Mouse (Mus musculus): ENCODE measurements around the gene Pold1.

The Pold1 gene

GRCm38 (mm10) chr7:44542555-44542954, 6.1 kb downstream of the Pold1 start:
- DNase-seq = no peak

GRCm38 (mm10) chr7:44538756-44539624, 9.7 kb downstream of the Pold1 start:
- DNase-seq = no peak

GRCm38 (mm10) chr7:44537496-44537895, 11.2 kb downstream of the Pold1 start:
- DNase-seq = no peak

GRCm38 (mm10) chr7:44537009-44537408, 11.6 kb downstream of the Pold1 start:
- DNase-seq = no peak

GRCm38 (mm10) chr7:44536590-44536968, 12.1 kb downstream of the Pold1 start:
- DNase-seq = peak; percentile 62

- DNase-seq = no peak
Measured at GRCm38 (mm10) chr7:44535657-44536589, 12.7 kb downstream of the Pold1 start.

GRCm38 (mm10) chr7:44534656-44535441, 13.8 kb downstream of the Pold1 start:
- no peak for DNase-seq

GRCm38 (mm10) chr7:44534242-44534641, 14.4 kb downstream of the Pold1 start:
- no peak for DNase-seq

- no peak for DNase-seq
Measured at GRCm38 (mm10) chr7:44533746-44534045, 15.0 kb downstream of the Pold1 start.

GRCm38 (mm10) chr7:44532918-44533745, 15.5 kb downstream of the Pold1 start:
- no peak for DNase-seq

GRCm38 (mm10) chr7:44531946-44532732, 16.5 kb downstream of the Pold1 start, which contains the start of gene Spib:
Gene Spib (minus strand): TSS chr7:44532071.
- DNase-seq = no peak

- no peak for DNase-seq
Measured at GRCm38 (mm10) chr7:44531207-44531606, 17.4 kb downstream of the Pold1 start.

- no peak for DNase-seq
Measured at GRCm38 (mm10) chr7:44530507-44530906, 18.1 kb downstream of the Pold1 start.

- DNase-seq = no peak
Measured at GRCm38 (mm10) chr7:44529518-44529917, 19.1 kb downstream of the Pold1 start.

- DNase-seq = peak; percentile 83
Measured at GRCm38 (mm10) chr7:44527483-44528398, 20.9 kb downstream of the Pold1 start.

- DNase-seq = no peak
Measured at GRCm38 (mm10) chr7:44526414-44527154, 22.1 kb downstream of the Pold1 start.

GRCm38 (mm10) chr7:44525126-44525832, 23.4 kb downstream of the Pold1 start:
- DNase-seq = peak; percentile 92

- DNase-seq = peak; percentile 45
Measured at GRCm38 (mm10) chr7:44524502-44524901, 24.1 kb downstream of the Pold1 start, which contains the start of gene Mybpc2. Gene Mybpc2 (minus strand): TSS chr7:44524656.
